Mouse (Mus musculus) testis, adult 2 months (tissue): Measurements from ENCODE around the gene Qrfpr. TPM values are rescaled to one million over a fixed set of nuclear protein-coding genes. Genes with fewer than 3 reads are reported as not detected.

Experiments used
- H3K27ac ChIP-seq: fragments of 200-500 bp; 2 replicates; pipeline ENCODE4 v1.5.1; 2012; ENCODE audit warnings: low read depth, low read length; ENCODE audit not compliant: control insufficient read depth, insufficient read depth
- H3K27me3 ChIP-seq: fragments of 200-500 bp; 2 replicates; pipeline ENCODE4 v1.6.1; 2012; ENCODE audit warnings: mild to moderate bottlenecking, low read length, moderate library complexity; ENCODE audit not compliant: control insufficient read depth, insufficient read depth
- H3K36me3 ChIP-seq: fragments of 200-500 bp; 2 replicates; pipeline ENCODE4 v1.6.1; 2012; ENCODE audit warnings: mild to moderate bottlenecking, low read length; ENCODE audit not compliant: control insufficient read depth, insufficient read depth
- H3K4me1 ChIP-seq: fragments of 200-500 bp; 2 replicates; pipeline ENCODE4 v1.6.1; 2012; ENCODE audit warnings: low read length; ENCODE audit not compliant: control insufficient read depth, insufficient read depth
- H3K4me3 ChIP-seq: fragments of 200-500 bp; 2 replicates; pipeline ENCODE4 v1.5.1; 2012; ENCODE audit warnings: low read depth, mild to moderate bottlenecking, low read length, moderate library complexity, mixed read lengths; ENCODE audit not compliant: control insufficient read depth
- CTCF ChIP-seq: fragments of 200-500 bp; IDR thresholded peaks from 2 replicates; pipeline ENCODE4 v1.5.1; 2012; ENCODE audit warnings: low read depth, mild to moderate bottlenecking, inconsistent platforms, low read length, moderate library complexity; ENCODE audit not compliant: control insufficient read depth, insufficient read depth, insufficient replicate concordance
- POLR2A ChIP-seq: fragments of 200-500 bp; IDR thresholded peaks from 2 replicates; pipeline ENCODE4 v1.6.1; 2012; ENCODE audit warnings: low read depth, mild to moderate bottlenecking, inconsistent platforms, low read length, moderate library complexity; ENCODE audit not compliant: control insufficient read depth
- polyA plus RNA-seq: library from polyadenylated mRNA; depleted of rRNA; stranded (reverse); fragments of >200 nt; gene quantifications from 2 replicates; pipeline ENCODE4 v1.2.3, GENCODE M21; 2012; rRNA removed

Gene Qrfpr
- polyA plus RNA-seq, 1 experiment, result not detected

DNA sequence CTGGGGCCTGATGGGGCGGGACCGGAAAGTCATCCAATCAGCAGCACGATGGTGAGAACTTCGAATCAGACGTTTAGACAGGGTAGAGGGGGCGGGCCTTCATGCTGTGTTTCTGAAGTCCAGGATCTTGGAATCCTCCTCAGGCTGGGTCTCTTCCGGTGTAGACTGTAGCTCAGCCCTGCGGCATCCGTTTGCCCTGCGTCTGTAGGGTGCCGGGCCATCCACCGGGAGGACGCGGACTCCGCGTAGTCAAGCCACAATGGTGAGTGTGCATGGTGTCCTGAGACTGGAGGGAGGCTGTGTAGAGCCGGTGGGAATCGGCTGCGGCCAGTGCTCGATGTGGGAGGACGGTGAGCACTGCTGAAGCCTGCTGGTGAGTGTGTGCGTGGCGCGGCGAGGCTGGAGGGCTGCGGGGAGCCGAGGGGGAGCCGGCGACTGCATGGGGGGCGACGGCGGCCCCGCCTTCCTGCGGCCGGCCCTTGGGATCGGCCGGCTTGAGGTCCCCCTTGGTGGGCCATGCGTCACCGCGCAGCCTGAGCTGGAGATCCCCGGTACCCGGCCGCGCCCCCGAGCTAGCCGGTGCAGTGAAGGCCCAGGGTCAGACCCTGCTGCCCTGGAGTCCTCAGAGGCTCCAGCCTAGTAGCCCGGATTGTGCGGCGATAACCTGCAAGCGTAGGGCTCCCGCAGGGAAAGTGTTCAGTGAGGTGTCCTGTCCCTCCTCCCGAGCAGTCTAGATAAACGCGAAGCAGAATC lies 71.0 kb downstream of the Qrfpr start, which contains the start of gene D3Ertd254e:
Gene D3Ertd254e (plus strand): TSS at position 84 of the 753 bp plus-strand sequence.
- Histone ChIP-seq H3K4me3 (peak within 1 kb of the TSS; percentile 90), H3K27ac (peak within 1 kb of the TSS; percentile 34; the same call in 1 of the 2 replicates), H3K4me1 (peaks cover 3% of the 10 kb centered on the region), H3K27me3 (no peaks in the 10 kb centered on the region), H3K36me3 (no peaks in the 10 kb centered on the region)
- TF ChIP-seq CTCF (0 out of 2 replicates have a peak, but pooled peaks have one; percentile 11), POLR2A (peak; percentile 84)

DNA sequence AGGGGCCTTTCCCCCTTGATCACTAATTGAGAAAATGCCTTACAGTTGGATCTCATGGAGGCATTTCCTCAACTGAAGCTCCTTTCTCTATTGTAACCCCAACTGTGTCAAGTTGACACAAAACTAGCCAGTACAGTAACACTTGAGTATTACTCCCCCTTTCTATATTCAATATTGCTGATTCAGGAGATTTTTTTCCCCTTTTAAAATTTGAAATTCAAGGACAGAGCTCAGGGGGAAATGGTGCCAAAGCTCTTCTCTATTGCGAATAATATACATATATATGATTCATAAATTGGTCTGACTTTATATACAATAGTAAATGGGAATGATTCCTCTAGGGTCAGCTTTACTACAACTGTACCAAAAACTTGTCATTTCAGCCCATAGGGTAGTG lies 71.6 kb downstream of the Qrfpr start:
- peak overlapping the region; percentile 90 for H3K4me3 ChIP-seq
- H3K36me3 ChIP-seq, result no peaks in the 10 kb centered on the region
- no peak overlapping the region for H3K27ac ChIP-seq
- peaks cover 3% of the 10 kb centered on the region for H3K4me1 ChIP-seq
- H3K27me3 ChIP-seq, result no peaks in the 10 kb centered on the region
- TF ChIP-seq POLR2A, result no peak
- no peak for TF ChIP-seq CTCF

DNA sequence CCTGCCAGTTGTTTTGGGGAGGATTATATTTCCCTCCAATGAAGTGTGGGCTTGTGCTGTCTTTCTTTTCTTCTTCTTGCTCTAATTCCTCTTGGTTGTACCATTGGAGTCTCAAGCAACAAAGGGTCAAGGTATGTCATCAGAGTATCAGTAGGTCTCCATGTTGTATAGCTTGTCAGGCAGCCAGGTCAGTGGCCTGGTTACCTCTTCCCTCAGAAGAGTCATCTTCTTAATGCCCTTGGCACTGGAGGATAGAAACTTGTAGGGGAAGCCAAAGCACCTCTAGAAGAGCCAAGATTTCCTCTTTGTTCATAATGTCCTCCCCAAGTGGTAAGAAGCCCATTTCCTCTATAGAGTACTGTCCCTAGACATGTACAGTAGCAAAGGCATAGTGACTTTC lies 83.1 kb downstream of the Qrfpr start:
- no peaks in the 10 kb centered on the region for H3K4me1 ChIP-seq
- H3K27me3 ChIP-seq, result no peaks in the 10 kb centered on the region
- TF ChIP-seq POLR2A (no peak), CTCF (no peak)
- no peaks in the 10 kb centered on the region for H3K36me3 ChIP-seq
- no peak overlapping the region for H3K4me3 ChIP-seq
- no peak overlapping the region for H3K27ac ChIP-seq

DNA sequence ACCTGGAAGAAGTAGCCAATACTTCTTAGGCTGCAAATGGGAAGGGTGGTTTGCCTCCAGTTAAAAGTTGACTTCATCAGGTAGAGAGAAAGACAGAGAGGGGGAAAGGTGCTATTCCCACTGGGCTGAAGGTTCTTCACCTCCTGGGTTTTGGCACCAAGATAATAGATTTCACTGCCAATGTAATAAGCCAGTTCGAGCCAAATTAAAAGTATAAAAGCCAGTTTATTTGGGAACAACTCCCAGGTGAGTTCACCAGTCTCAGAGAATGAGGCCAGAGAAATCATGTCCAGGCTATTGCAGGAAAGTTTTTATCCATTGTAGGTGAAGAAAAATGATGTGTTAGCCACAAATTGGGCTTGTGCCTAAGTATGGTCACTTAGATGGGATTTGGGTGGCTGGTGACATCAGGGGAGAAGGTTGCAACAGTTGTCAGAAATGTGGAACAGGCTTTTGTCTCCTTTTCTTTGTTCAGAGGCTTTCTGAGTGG lies 83.9 kb downstream of the Qrfpr start:
- no peaks in the 10 kb centered on the region for H3K27me3 ChIP-seq
- H3K36me3 ChIP-seq, result no peaks in the 10 kb centered on the region
- no peak overlapping the region for H3K27ac ChIP-seq
- H3K4me3 ChIP-seq, result no peak overlapping the region
- no peak for TF ChIP-seq POLR2A
- no peak for TF ChIP-seq CTCF
- no peaks in the 10 kb centered on the region for H3K4me1 ChIP-seq

DNA sequence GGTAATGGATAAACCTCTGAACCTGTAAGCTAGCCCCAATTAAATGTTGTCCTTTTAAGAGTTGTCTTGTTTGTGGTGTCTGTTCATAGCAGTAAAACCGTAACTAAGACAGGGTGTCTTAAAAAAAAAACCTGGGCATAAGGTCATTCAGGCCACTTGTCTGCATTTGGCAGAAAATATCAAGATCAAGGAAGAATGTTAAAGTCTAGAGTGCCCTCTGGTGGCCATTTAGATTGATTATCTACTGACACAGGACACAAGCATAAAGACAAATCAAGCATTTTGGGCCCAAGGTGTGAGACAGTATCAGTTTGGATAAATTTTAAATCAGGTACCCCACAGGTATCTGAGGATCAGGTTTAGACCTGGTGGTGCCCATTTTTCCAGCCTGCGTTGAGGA lies 84.6 kb downstream of the Qrfpr start:
- H3K4me3 ChIP-seq, result no peak overlapping the region

DNA sequence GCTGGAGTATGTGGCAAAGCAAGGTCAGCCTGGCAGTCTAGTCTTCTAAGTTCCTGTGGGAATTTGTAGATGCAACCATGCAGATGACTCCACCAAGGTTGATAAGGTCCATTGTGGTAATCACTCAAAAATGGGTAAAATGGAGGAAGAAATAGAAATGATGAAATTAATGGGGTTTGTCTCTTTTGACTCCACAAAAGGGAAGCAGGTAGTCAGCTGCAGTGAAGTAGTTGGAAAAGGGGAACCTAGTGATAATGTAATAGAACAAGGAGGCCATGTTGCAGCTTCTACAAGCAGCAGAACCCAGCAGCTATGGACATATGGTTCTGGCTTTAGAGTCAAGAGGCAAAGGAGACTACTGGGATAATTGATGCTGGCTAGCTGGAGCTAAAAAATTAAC lies 86.0 kb downstream of the Qrfpr start:
- Histone ChIP-seq H3K27me3 (no peaks in the 10 kb centered on the region), H3K4me1 (no peaks in the 10 kb centered on the region), H3K36me3 (no peaks in the 10 kb centered on the region), H3K4me3 (no peak overlapping the region), H3K27ac (no peak overlapping the region)
- TF ChIP-seq CTCF (no peak), POLR2A (no peak)

More for the DNA sequence above, 84.6 kb downstream of the Qrfpr start:
- no peak for TF ChIP-seq POLR2A
- Histone ChIP-seq H3K4me1 (no peaks in the 10 kb centered on the region), H3K27ac (no peak overlapping the region), H3K27me3 (no peaks in the 10 kb centered on the region), H3K36me3 (no peaks in the 10 kb centered on the region)

Other genes starting within 250 kb of the Qrfpr start
- 3.6 and 3.9 TPM in 2 replicates for gene Mccc1, start 221.6 kb downstream of the Qrfpr start, polyA plus RNA-seq
- 3.0 and 3.8 TPM in 2 replicates for gene Ccdc144b, start 168.8 kb downstream of the Qrfpr start, polyA plus RNA-seq
- gene Acad9, start 156.3 kb downstream of the Qrfpr start, polyA plus RNA-seq, result 5.6 and 6.3 TPM in 2 replicates
- 0.68 and 0.89 TPM in 2 replicates for gene D3Ertd254e, start 71.3 kb downstream of the Qrfpr start, polyA plus RNA-seq